Mouse (Mus musculus): Measurements from ENCODE around the gene Ctc1. TPM values are rescaled to one million over a fixed set of nuclear protein-coding genes. Genes with fewer than 3 reads are reported as not detected.
A peak's percentile ranks its signal among the peaks of the same experiment; 100 is the strongest.

The Ctc1 gene
- polyA plus RNA-seq, 1 experiment = not detected

DNA sequence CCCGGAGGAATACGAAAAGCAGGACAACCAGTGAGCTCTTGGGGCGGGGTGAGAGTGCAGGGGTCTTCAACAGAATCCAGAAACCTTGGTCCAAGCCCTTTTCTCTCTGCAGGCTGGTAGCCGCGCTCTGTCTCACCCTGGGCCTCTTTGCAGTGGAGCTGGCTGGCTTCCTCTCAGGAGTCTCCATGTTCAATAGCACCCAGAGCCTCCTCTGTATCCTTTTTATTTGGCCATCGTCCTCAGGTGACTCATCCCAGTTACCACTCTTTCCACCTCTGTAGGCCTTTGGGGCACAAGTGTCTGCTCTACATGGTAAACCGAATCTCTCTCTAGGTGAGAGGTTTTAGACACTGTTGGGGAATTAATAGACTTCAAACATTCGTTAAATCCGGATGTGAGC, 55.6 kb downstream of the Ctc1 start:
- H3K27ac ChIP-seq (ENCODE audit: insufficient read depth, low read depth, low read length) = peak overlapping the region; percentile 53
- H3K4me1 ChIP-seq (ENCODE audit: control insufficient read depth, insufficient read depth, low read length) = peaks cover 28% of the 10 kb centered on the region
- WGBS = 12% methylated on average over 9 of the region's 9 CpGs
- peak overlapping the region; percentile 52 for H3K4me3 ChIP-seq (ENCODE audit: insufficient read depth, low read depth, low read length)
- TF ChIP-seq CTCF (IDR thresholded peaks at IDR 0.05; ENCODE audit: insufficient read depth, low read depth, low read length) = no peak
- TF ChIP-seq POLR2A (IDR thresholded peaks at IDR 0.05; ENCODE audit: insufficient read depth, low read depth, low read length) = no peak

GRCm38 (mm10) chr11:69072234-69072633, 56.5 kb downstream of the Ctc1 start:
- TF ChIP-seq CTCF (IDR thresholded peaks at IDR 0.05; ENCODE audit: insufficient read depth, low read depth, low read length) (no peak), POLR2A (IDR thresholded peaks at IDR 0.05; ENCODE audit: insufficient read depth, low read depth, low read length) (no peak)
- 75% methylated on average over 11 of the region's 11 CpGs for WGBS
- no peak overlapping the region for H3K4me3 ChIP-seq (ENCODE audit: insufficient read depth, low read depth, low read length)
- H3K27ac ChIP-seq (ENCODE audit: insufficient read depth, low read depth, low read length) = peak overlapping the region; percentile 7; the same call in 1 of the 2 replicates
- H3K4me1 ChIP-seq (ENCODE audit: control insufficient read depth, insufficient read depth, low read length) = peaks cover 24% of the 10 kb centered on the region

DNA sequence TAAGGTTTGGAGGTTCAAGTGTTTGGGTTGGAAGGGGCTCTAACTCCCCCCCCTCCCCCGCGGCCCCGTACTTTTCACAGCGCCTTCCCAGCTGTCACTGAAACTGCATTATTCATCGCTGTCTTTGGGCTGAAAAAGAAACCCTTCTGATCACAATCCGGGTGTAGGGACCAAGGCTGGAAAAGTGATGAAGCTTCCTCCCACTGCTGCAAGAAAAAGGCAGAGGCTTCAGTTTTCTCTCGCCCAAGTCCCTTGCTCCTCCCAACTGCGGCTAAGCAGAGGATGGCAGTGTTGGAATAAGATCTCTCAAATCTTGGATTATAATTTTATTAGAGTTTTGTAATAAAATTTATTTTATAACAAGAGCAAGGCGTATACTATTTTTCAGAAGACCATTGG, 57.0 kb downstream of the Ctc1 start:
- TF ChIP-seq POLR2A (IDR thresholded peaks at IDR 0.05; ENCODE audit: insufficient read depth, low read depth, low read length) (no peak), CTCF (IDR thresholded peaks at IDR 0.05; ENCODE audit: insufficient read depth, low read depth, low read length) (no peak)
- H3K4me3 ChIP-seq (ENCODE audit: insufficient read depth, low read depth, low read length) = peak overlapping the region; percentile 34
- peaks cover 22% of the 10 kb centered on the region for H3K4me1 ChIP-seq (ENCODE audit: control insufficient read depth, insufficient read depth, low read length)
- peak overlapping the region; percentile 90 for H3K27ac ChIP-seq (ENCODE audit: insufficient read depth, low read depth, low read length)
- WGBS = 2% methylated on average over 9 of the region's 9 CpGs

DNA sequence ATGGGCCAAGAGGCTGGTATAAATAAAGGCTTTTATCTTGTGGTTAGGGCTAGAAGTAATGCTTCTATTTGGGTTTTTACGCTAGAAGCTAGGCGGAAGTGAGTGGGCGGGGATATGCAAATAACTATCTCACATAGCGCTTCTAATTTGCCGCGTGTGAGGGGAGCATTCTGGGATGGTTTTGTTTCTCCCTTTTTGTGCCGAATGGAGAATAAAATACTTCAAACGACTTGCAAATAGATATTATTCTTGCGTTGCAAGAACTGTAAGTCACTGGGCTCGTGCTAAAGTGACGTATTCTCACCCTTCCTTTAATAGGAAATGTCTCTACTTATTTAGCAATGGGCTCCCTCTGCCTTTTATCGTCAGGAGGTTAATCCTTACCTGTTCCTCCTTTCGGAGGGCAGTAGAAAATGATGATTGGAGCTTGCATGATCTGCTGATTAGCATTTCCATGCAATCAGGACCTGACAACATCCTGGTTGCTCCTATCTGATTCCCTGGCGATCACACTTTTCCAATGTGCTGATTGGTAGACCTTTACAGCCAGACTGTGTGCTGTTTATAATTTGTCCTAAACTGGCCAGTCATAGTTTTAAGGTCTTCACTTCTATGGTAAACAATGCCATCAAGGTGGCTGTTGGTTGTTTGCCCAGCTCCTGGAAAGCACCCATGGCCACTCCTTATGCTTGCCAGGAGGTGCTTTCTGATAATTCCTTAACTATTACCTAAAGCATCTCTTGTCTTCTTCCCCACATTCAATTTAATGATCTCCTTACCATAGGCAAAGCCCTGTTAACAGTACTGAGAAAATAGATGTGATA, 57.6 kb downstream of the Ctc1 start:
- under 1% methylated on average over 14 of the region's 14 CpGs for WGBS
- Histone ChIP-seq H3K4me1 (ENCODE audit: control insufficient read depth, insufficient read depth, low read length) (peaks cover 24% of the 10 kb centered on the region), H3K27ac (ENCODE audit: insufficient read depth, low read depth, low read length) (peak overlapping the region; percentile 99), H3K4me3 (ENCODE audit: insufficient read depth, low read depth, low read length) (no peak overlapping the region)
- TF ChIP-seq CTCF (IDR thresholded peaks at IDR 0.05; ENCODE audit: insufficient read depth, low read depth, low read length) (no peak), POLR2A (IDR thresholded peaks at IDR 0.05; ENCODE audit: insufficient read depth, low read depth, low read length) (no peak)

DNA sequence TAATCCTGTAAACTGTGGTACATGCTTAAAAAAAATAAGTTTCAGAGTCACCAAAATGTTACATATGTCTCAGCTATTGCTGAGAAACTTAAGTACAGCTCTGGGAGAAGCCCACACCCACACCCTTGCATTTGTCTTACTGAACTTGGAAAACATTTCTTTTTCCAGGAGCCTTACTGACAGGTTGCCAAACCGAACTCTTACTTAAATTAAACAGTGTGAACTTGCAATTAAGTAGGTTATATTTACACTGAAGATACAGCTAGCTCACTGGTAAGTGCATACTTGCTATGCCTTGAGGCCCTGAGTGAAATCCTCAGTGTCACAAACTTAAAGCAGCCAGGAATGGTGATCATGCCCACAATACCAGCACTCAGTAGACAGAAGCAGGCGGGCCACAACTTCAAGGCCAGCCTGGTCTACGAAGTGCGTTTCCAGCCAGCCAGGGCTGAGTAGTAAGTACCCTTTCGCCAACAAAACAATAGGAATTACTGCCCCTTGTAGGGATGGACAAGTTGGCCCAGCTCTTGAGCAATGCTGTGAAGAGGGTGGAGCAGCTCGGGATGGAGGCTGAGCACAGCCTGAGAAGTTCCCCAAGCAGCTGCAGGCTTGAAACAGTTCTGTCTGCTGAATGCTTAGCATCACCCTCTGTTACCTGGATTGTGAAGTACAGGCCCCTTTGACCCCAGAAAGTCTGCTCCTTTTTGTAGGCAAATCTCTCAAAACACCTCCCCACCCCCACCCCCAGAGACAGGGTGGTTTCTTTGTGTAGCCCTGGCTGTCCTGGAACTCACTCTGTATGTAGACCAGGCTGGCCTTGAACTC, 58.5 kb downstream of the Ctc1 start:
- no peak overlapping the region for H3K4me3 ChIP-seq (ENCODE audit: insufficient read depth, low read depth, low read length)

DNA sequence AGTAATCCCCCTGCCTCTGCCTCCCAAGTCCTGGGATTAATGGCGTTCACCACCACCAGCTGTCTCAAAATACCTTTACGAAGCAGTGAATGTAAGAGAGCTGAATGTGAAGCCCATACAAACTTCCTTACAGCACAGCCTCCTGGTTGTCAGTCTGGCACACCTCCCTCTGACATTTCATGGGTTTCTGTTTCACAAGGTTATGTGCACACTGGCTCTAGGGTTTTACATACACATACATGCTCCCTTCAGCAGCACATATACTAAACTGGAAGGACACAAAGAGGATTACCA, 59.0 kb downstream of the Ctc1 start:
- peaks cover 24% of the 10 kb centered on the region for H3K4me1 ChIP-seq (ENCODE audit: control insufficient read depth, insufficient read depth, low read length)
- WGBS = 40% methylated on average over 2 of the region's 2 CpGs
- H3K4me3 ChIP-seq (ENCODE audit: insufficient read depth, low read depth, low read length) = no peak overlapping the region
- H3K27ac ChIP-seq (ENCODE audit: insufficient read depth, low read depth, low read length) = peak overlapping the region; percentile 81
- TF ChIP-seq CTCF (IDR thresholded peaks at IDR 0.05; ENCODE audit: insufficient read depth, low read depth, low read length) = no peak
- no peak for TF ChIP-seq POLR2A (IDR thresholded peaks at IDR 0.05; ENCODE audit: insufficient read depth, low read depth, low read length)

More for the DNA sequence above, 58.5 kb downstream of the Ctc1 start:
- Histone ChIP-seq H3K27ac (ENCODE audit: insufficient read depth, low read depth, low read length) (peak overlapping the region; percentile 81), H3K4me1 (ENCODE audit: control insufficient read depth, insufficient read depth, low read length) (peaks cover 24% of the 10 kb centered on the region)
- TF ChIP-seq CTCF (IDR thresholded peaks at IDR 0.05; ENCODE audit: insufficient read depth, low read depth, low read length) = no peak
- TF ChIP-seq POLR2A (IDR thresholded peaks at IDR 0.05; ENCODE audit: insufficient read depth, low read depth, low read length) = no peak
- WGBS = 22% methylated on average over 6 of the region's 6 CpGs

DNA sequence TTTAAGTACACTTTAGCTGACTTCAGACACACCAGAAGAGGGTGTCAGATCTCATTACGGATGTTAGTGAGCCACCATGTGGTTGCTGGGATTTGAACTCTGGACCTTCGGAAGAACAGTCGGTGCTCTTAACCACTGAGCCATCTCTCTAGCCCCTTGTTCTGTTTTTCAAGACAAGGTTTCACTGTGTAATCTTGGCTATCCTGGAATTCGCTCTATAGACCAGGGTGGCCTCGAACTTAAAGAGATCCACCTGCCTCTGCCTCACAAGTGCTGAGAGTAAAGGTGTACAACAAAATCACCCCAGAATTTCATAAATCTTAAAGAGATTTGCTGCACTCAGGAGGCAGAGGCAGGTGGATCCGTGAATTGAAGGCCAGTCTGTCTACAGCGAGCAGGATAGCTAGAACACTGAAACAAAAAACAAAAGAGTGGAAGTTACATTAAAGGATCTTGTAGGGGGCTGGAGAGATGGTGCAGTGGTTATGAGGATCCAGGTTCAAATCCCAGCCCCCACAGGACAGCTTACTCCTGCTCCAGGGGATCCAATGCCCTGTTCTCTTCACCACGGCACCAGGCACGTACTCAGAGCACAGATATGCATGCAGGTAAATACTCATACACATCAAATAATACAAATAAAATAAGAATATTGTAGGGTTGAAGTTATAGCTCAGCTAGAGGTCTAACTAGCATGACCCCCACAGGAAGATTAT, 60.2 kb downstream of the Ctc1 start:
- WGBS = 61% methylated on average over 9 of the region's 9 CpGs

DNA sequence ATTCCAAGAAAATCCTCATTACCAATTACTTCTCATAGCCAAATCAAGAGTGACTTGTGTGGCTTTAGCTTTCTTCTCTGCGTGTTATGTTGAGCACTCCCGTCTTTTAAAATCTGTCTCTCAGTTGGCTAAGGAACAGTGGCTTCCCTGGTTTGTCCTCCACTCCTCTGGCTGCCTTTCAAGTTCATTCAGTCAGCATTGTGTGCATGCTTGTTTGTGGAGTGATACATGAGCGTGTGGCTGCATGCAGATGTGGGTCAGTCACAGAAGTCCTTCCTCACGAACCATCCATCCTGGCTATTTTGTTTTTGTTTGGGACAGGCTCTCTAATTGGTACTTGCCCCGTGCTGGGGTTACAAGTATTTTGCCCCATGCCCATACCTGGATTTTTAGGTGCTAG, 60.9 kb downstream of the Ctc1 start:
- Histone ChIP-seq H3K27ac (ENCODE audit: insufficient read depth, low read depth, low read length) (no peak overlapping the region), H3K4me3 (ENCODE audit: insufficient read depth, low read depth, low read length) (no peak overlapping the region), H3K4me1 (ENCODE audit: control insufficient read depth, insufficient read depth, low read length) (peaks cover 15% of the 10 kb centered on the region)
- 25% methylated on average over 5 of the region's 5 CpGs for WGBS
- TF ChIP-seq CTCF (IDR thresholded peaks at IDR 0.05; ENCODE audit: insufficient read depth, low read depth, low read length) = no peak
- TF ChIP-seq POLR2A (IDR thresholded peaks at IDR 0.05; ENCODE audit: insufficient read depth, low read depth, low read length) = no peak

More for the DNA sequence above, 60.2 kb downstream of the Ctc1 start:
- H3K27ac ChIP-seq (ENCODE audit: insufficient read depth, low read depth, low read length) = no peak overlapping the region
- peaks cover 19% of the 10 kb centered on the region for H3K4me1 ChIP-seq (ENCODE audit: control insufficient read depth, insufficient read depth, low read length)
- no peak for TF ChIP-seq POLR2A (IDR thresholded peaks at IDR 0.05; ENCODE audit: insufficient read depth, low read depth, low read length)
- TF ChIP-seq CTCF (IDR thresholded peaks at IDR 0.05; ENCODE audit: insufficient read depth, low read depth, low read length) = no peak
- H3K4me3 ChIP-seq (ENCODE audit: insufficient read depth, low read depth, low read length) = no peak overlapping the region
